Mouse (Mus musculus): ENCODE results near the gene Gm21972. TPM values are rescaled to one million over a fixed set of nuclear protein-coding genes. Genes with fewer than 3 reads are reported as not detected.
A peak's percentile ranks its signal among the peaks of the same experiment; 100 is the strongest.

Gene Gm21972
- total and polyA plus RNA-seq, 3 experiments: 0.47 to 78.8 (median 4.4) TPM

GRCm38 (mm10) chr1:86154824-86155164 is 21.4 kb downstream of the Gm21972 start:
- Histone ChIP-seq H3K4me3 (replicated peaks in 1 of 3; ENCODE audit: low read depth in 2 of 3, low read length in 2 of 3, poor library complexity in 1 of 3) (peak overlapping the region; percentile 73 to 78 (median 76)), H3K9me3 (replicated peaks; ENCODE audit: low read length) (no peaks in the 10 kb centered on the region), H3K4me2 (ENCODE audit: insufficient read depth, low read depth, poor library complexity, severe bottlenecking) (peak overlapping the region; percentile 46), H3K9ac (ENCODE audit: insufficient read depth, low read depth) (peak overlapping the region; percentile 64), H3K27me3 (replicated peaks) (no peaks in the 10 kb centered on the region), H3K36me3 (replicated peaks in 1 of 2; ENCODE audit: control insufficient read depth in 1 of 2, insufficient read depth in 1 of 2, low read length in 1 of 2) (peaks cover 2 to 25% of the 10 kb centered on the region in 2 experiments), H3K27ac (ENCODE audit: insufficient read depth, low read depth) (no peak overlapping the region), H3K4me1 (ENCODE audit: control insufficient read depth in 1 of 2, insufficient read depth in 2 of 2) (peaks cover 8 to 52% of the 10 kb centered on the region in 2 experiments; a peak in 3 of 4 replicates), H3K79me2 (replicated peaks; ENCODE audit: control insufficient read depth, extremely low read depth, insufficient read depth, poor library complexity, severe bottlenecking) (no peaks in the 10 kb centered on the region)
- in situ Hi-C loops (cut with MboI; ENCODE audit: low pct_ligation_motif_present, low pct_unique_long_range_greater_than_20kb, low sequenced_read_pairs) (no loop called here), dilution Hi-C loops (cut with MboI; ENCODE audit: extremely low pct_ligation_motif_present, extremely low pct_unique_long_range_greater_than_20kb, low sequenced_read_pairs) (no loop called here)
- no peak for DNase-seq (ENCODE audit: extremely low read depth)
- TF ChIP-seq SIN3A (IDR thresholded peaks at IDR 0.05; ENCODE audit: low read length) (0 out of 2 replicates have a peak, but pooled peaks have one; percentile 26), RCOR1 (conservative IDR thresholded peaks at IDR 0.05; ENCODE audit: low read depth, low read length) (no peak)

DNA sequence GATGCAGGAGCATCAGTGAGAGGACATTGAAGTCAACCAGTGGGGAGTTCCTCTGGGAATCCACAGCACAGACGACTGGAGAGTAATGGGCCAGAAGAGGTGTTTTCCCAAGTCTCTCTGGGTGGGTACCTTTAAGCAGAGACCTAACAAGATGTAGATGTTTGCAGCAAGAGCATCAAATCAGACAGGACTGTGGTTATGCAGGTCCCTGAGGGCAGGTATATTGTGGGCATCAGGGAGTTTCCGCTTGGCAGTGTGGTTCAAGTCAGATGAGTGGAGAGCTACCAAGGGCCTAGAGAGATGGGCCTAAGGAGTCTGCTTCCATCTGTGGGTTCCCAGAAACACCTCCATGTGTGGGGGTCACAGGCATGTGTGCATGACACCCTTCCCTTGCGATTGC is 22.6 kb downstream of the Gm21972 start:
- dilution Hi-C loops (cut with MboI; ENCODE audit: extremely low pct_ligation_motif_present, extremely low pct_unique_long_range_greater_than_20kb, low sequenced_read_pairs) (no loop called here), in situ Hi-C loops (cut with MboI; ENCODE audit: low pct_ligation_motif_present, low pct_unique_long_range_greater_than_20kb, low sequenced_read_pairs) (no loop called here)
- Histone ChIP-seq H3K9ac (ENCODE audit: insufficient read depth, low read depth) (peak overlapping the region; percentile 1; the same call in 1 of the 2 replicates), H3K36me3 (replicated peaks in 1 of 2; ENCODE audit: control insufficient read depth in 1 of 2, insufficient read depth in 1 of 2, low read length in 1 of 2) (peaks cover 12 to 38% of the 10 kb centered on the region in 2 experiments), H3K9me3 (replicated peaks; ENCODE audit: low read length) (no peaks in the 10 kb centered on the region), H3K4me1 (ENCODE audit: control insufficient read depth in 1 of 2, insufficient read depth in 2 of 2) (peaks cover 8 to 49% of the 10 kb centered on the region in 2 experiments; a peak in 3 of 4 replicates), H3K79me2 (replicated peaks; ENCODE audit: control insufficient read depth, extremely low read depth, insufficient read depth, poor library complexity, severe bottlenecking) (no peaks in the 10 kb centered on the region), H3K27me3 (replicated peaks) (no peaks in the 10 kb centered on the region), H3K4me2 (ENCODE audit: insufficient read depth, low read depth, poor library complexity, severe bottlenecking) (peak overlapping the region; percentile 46), H3K27ac (ENCODE audit: insufficient read depth, low read depth) (peak overlapping the region; percentile 72; the same call in 1 of the 2 replicates), H3K4me3 (replicated peaks in 1 of 3; ENCODE audit: low read depth in 2 of 3, low read length in 2 of 3, poor library complexity in 1 of 3) (peak overlapping the region in 2 of 3 experiments; percentile 76 to 78)
- peak; percentile 82 for DNase-seq (ENCODE audit: extremely low read depth)
- TF ChIP-seq KAT2A (IDR thresholded peaks at IDR 0.05; ENCODE audit: insufficient replicate concordance, low read length) (0 out of 2 replicates have a peak, but pooled peaks have one; percentile 27), IRF4 (IDR thresholded peaks at IDR 0.05; ENCODE audit: low read depth, low read length) (peak; percentile 57), MXI1 (IDR thresholded peaks at IDR 0.05; ENCODE audit: low read depth, low read length) (no peak), ETS1 (conservative IDR thresholded peaks at IDR 0.05; ENCODE audit: low read depth, low read length) (peak; percentile 56; the same call in 1 of the 2 replicates), HCFC1 (IDR thresholded peaks at IDR 0.05; ENCODE audit: low read depth, low read length) (0 out of 2 replicates have a peak, but pooled peaks have one; percentile 15), BHLHE40 (IDR thresholded peaks at IDR 0.05; ENCODE audit: low read depth, low read length) (peak; percentile 41), CHD1 (IDR thresholded peaks at IDR 0.05; ENCODE audit: low read depth, low read length) (no peak), ZNF384 (IDR thresholded peaks at IDR 0.05; ENCODE audit: low read depth, low read length) (no peak), MAFK (IDR thresholded peaks at IDR 0.05; ENCODE audit: insufficient replicate concordance, low read length) (0 out of 2 replicates have a peak, but pooled peaks have one; percentile 14), ZKSCAN1 (IDR thresholded peaks at IDR 0.05; ENCODE audit: borderline replicate concordance, low read depth, low read length) (no peak), TBP (conservative IDR thresholded peaks at IDR 0.05; ENCODE audit: low read depth, low read length) (no peak; the same call in 1 of the 2 replicates), ZC3H11A (IDR thresholded peaks at IDR 0.05; ENCODE audit: low read depth, low read length) (no peak), EP300 (IDR thresholded peaks at IDR 0.05; ENCODE audit: low read length) (peak; percentile 66), JUND (conservative IDR thresholded peaks at IDR 0.05; ENCODE audit: low read depth, low read length) (no peak), TCF12 (IDR thresholded peaks at IDR 0.05; ENCODE audit: low read depth, low read length) (peak; percentile 40; the same call in 1 of the 2 replicates), NELFE (IDR thresholded peaks at IDR 0.05; ENCODE audit: low read depth, low read length) (no peak), GABPA (IDR thresholded peaks at IDR 0.05; ENCODE audit: insufficient replicate concordance, low read depth, low read length) (no peak), CHD2 (IDR thresholded peaks at IDR 0.05; ENCODE audit: low read length) (no peak), MEF2A (IDR thresholded peaks at IDR 0.05; ENCODE audit: borderline replicate concordance, low read depth, low read length) (peak; percentile 63; the same call in 1 of the 2 replicates)

All from CH12.LX (cell line).